Mouse (Mus musculus) spleen, adult 2 months (tissue): Measurements from ENCODE around the gene Rad9b. TPM values are rescaled to one million over a fixed set of nuclear protein-coding genes. Genes with fewer than 3 reads are reported as not detected.

Source experiments
- DNase-seq, 2 experiments: peaks; one replicate each; pipeline versions ENCODE4 v3.0.0 to v3.0.0-alpha.2; 2012 to 2021; ENCODE audit warnings: low spot score in 2 of 2, low read depth in 1 of 2
- H3K27ac ChIP-seq: fragments of 200-500 bp; 2 replicates; pipeline ENCODE4 v1.5.1; 2012; ENCODE audit warnings: low read length, inconsistent platforms; ENCODE audit not compliant: insufficient read depth
- H3K27me3 ChIP-seq: fragments of 200-500 bp; 2 replicates; pipeline ENCODE4 v1.6.1; 2012; ENCODE audit warnings: mild to moderate bottlenecking, moderate library complexity, low read length, inconsistent platforms; ENCODE audit not compliant: control insufficient read depth, insufficient read depth
- H3K36me3 ChIP-seq: fragments of 200-500 bp; 2 replicates; pipeline ENCODE4 v1.6.1; 2012; ENCODE audit warnings: mild to moderate bottlenecking, low read length, inconsistent platforms; ENCODE audit not compliant: control insufficient read depth, insufficient read depth
- H3K4me1 ChIP-seq: fragments of 200-500 bp; 2 replicates; pipeline ENCODE4 v1.6.1; 2011; ENCODE audit warnings: inconsistent platforms; ENCODE audit not compliant: control insufficient read depth, insufficient read depth, insufficient read length
- H3K4me3 ChIP-seq: fragments of 200-500 bp; 2 replicates; pipeline ENCODE4 v1.5.1; 2011; ENCODE audit warnings: mild to moderate bottlenecking, inconsistent platforms; ENCODE audit not compliant: insufficient read depth, insufficient read length; ENCODE audit errors: extremely low read depth
- CTCF ChIP-seq: fragments of 200-500 bp; IDR thresholded peaks from 2 replicates; pipeline ENCODE4 v1.5.1; 2011; ENCODE audit warnings: mild to moderate bottlenecking, inconsistent platforms; ENCODE audit not compliant: insufficient read depth, insufficient read length, insufficient replicate concordance; ENCODE audit errors: extremely low read depth
- POLR2A ChIP-seq: fragments of 200-500 bp; IDR thresholded peaks from 2 replicates; pipeline ENCODE4 v1.6.1; 2011; ENCODE audit warnings: low read depth, low read length, inconsistent platforms
- WGBS: fragments of 180-500 bp; shearing (Covaris S2); methylation state at CpG from one replicate; pipeline ENCODE4 v1.1.7; 2018; 5-methylcytosine and 5-hydroxymethylcytosine counted together
- polyA plus RNA-seq: library from polyadenylated mRNA; depleted of rRNA; stranded (reverse); fragments of >200 nt; gene quantifications from 2 replicates; pipeline ENCODE4 v1.2.3, GENCODE M21; 2012

The Rad9b gene
- polyA plus RNA-seq, 1 experiment: 3.8 TPM

DNA sequence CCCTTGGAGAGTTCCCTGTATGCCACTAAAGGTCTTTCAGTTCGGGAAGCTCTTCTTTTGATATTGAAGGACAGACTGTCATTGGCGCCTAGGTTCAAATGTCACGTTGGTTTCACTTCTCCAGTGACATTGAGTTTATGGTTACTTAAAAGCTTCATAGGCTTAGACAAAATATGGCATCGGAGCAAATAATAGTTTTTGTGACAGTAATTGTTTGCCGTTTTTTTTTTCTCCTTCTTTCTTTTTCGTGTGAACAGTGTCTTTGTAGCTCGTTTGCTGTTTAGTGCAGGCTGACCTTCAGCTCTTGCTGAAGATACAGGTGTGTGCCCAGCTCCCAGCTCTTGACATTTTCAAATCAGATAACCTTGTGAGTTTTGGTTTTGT lies 68.3 kb downstream of the Rad9b start:
- H3K36me3 ChIP-seq: no peaks in the 10 kb centered on the region
- peaks cover 16% of the 10 kb centered on the region for H3K4me1 ChIP-seq
- 14% methylated on average over 7 of the region's 7 CpGs for WGBS
- H3K27me3 ChIP-seq: no peaks in the 10 kb centered on the region
- DNase-seq: no peak
- peak overlapping the region; percentile 83 for H3K4me3 ChIP-seq
- TF ChIP-seq CTCF (no peak), POLR2A (no peak)
- peak overlapping the region; percentile 49; the same call in 1 of the 2 replicates for H3K27ac ChIP-seq

DNA sequence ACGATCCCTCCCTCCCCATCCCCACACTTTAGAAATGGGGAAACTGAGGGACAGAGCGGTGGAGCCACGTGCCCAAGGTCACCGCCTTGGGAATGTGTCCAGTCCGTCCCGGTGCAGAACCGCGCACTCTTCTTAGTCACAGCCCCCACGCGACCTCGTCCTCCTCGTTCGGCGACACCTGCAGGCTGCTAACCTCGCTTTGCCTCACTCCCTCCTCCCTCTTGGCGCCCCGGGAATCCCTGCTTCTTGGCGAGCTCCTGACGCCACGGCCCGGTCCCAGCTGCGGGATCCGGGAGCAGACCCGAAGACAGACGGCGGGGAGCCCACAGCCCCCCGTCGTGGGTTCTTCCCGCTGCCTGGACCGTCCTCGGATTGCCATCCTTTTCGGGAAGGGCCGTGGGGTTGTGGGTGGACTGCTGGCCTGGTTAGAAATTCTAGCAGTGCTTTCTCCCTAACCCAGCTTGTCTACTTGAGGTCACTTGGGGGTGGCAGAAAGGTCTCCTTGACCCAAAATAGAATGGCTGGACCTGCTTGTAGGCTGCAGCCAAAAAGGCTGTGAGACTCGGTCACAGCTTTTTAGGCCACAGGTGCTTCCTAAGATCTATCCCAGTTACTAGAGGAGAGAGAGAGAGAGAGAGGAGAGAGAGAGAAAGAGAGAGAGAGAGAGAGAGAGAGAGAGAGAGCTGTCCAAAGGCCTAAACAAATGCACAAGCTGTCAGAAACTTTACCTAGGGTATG lies 68.8 kb downstream of the Rad9b start:
- H3K4me1 ChIP-seq: peaks cover 20% of the 10 kb centered on the region
- WGBS: 1% methylated on average over 34 of the region's 34 CpGs
- no peaks in the 10 kb centered on the region for H3K36me3 ChIP-seq
- DNase-seq: peak in 1 of 2 experiments; percentile 41
- peak overlapping the region; percentile 49 for H3K27ac ChIP-seq
- peak overlapping the region; percentile 83 for H3K4me3 ChIP-seq
- no peaks in the 10 kb centered on the region for H3K27me3 ChIP-seq
- no peak for TF ChIP-seq CTCF
- TF ChIP-seq POLR2A: no peak

DNA sequence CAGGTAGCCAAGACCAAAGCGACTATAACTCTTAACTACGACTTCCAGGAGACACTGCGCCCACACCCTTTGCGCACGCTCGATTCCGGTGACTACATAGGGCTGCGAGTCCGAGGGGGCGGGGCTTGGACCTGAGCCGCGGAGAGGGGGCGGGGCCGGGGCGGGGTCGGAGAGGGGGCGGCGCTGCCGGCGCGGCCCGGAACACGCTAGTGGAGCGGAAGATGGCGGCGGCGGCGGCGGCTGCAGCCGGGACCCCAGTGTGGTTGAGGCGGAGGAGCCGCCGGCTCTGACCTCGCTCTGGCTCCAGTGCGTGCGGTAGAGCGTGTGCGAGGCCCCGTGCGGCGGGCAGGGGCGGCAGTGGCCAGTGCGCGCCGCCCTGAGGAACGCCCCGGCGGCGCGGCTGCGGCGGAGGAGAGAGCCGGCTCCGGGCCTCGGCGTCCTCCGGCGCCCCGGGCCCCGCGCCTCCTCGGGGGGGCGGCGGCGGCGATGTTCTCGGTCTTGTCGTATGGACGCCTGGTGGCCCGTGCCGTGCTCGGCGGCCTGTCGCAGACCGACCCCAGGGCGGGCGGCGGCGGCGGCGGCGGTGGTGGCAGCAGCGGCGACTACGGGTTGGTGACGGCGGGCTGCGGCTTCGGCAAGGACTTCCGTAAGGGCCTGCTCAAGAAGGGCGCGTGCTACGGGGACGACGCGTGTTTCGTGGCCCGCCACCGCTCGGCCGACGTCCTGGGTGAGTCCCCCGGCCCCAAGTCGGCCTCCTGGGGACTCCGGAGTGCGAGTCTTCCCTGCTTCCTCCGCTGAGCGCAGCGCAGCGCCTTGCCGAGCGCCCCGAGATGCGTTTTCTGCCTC lies 69.6 kb downstream of the Rad9b start, which contains the start of gene Pptc7:
Gene Pptc7, plus strand, starts transcription at position 183 of the 846 bp plus-strand sequence.
- peak; percentile 85 to 93 for DNase-seq
- no peaks in the 10 kb centered on the region for H3K36me3 ChIP-seq
- under 1% methylated on average over 91 of the region's 114 CpGs for WGBS
- TF ChIP-seq POLR2A: peak; percentile 55
- no peak for TF ChIP-seq CTCF
- H3K4me3 ChIP-seq: peak within 1 kb of the TSS; percentile 83
- peaks cover 20% of the 10 kb centered on the region for H3K4me1 ChIP-seq
- H3K27me3 ChIP-seq: no peaks in the 10 kb centered on the region
- H3K27ac ChIP-seq: peak within 1 kb of the TSS; percentile 49

DNA sequence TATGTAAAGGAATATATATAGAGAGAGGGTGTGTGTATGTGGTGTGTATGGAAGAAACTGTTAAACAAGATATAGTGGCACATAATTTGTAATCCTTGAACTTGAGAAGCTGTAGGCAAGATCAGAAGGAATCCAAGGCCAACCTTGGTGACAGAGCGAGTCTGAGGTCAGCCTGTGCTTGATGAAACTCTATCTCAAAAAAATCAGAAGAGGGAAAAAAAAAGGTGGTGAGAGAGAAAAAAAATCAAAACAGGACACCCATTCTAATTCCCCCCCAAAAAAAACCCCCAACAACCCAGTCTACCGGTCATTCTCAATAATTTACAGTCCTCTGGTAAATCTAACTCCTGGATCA lies 70.2 kb downstream of the Rad9b start:
- Histone ChIP-seq H3K4me3 (no peak overlapping the region), H3K27me3 (no peaks in the 10 kb centered on the region), H3K27ac (no peak overlapping the region), H3K36me3 (no peaks in the 10 kb centered on the region), H3K4me1 (peaks cover 20% of the 10 kb centered on the region)
- TF ChIP-seq POLR2A: no peak
- no peak for TF ChIP-seq CTCF
- 12% methylated on average over 2 of the region's 2 CpGs for WGBS
- no peak for DNase-seq

DNA sequence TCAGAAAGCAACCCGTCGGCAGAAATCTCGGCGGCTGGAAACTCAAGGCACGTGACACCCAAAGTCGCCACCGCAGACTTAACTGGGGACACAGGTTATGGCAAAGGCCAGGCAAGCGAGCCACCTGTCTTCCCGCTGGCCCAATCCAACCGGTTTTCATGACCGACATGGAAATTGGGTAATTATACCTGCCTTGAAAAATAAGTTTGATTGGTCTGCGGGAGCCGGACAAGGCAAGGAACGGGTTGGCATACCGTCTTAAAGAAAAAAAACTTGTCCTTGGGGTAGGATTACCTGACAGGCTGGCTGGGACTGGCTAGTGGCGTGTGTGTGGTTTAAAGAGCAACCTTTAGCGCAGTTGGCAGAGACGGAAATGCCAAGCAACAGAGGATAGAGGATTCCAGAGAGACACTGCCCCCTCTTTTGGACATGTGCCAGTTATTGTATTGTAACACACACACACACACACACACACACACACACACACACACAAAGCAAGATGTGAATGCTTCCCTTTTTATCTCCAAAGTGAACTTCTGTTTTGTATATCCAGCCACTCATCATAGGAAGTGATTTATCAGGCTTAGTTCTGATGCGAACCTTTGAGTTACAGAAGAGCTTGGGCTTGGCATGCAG lies 73.1 kb downstream of the Rad9b start:
- no peak overlapping the region for H3K27ac ChIP-seq
- H3K4me1 ChIP-seq: peaks cover 8% of the 10 kb centered on the region
- H3K27me3 ChIP-seq: no peaks in the 10 kb centered on the region
- WGBS: 49% methylated on average over 19 of the region's 19 CpGs
- H3K36me3 ChIP-seq: no peaks in the 10 kb centered on the region
- H3K4me3 ChIP-seq: no peak overlapping the region
- DNase-seq: peak in 1 of 2 experiments; percentile 31
- no peak for TF ChIP-seq POLR2A
- TF ChIP-seq CTCF: no peak

DNA sequence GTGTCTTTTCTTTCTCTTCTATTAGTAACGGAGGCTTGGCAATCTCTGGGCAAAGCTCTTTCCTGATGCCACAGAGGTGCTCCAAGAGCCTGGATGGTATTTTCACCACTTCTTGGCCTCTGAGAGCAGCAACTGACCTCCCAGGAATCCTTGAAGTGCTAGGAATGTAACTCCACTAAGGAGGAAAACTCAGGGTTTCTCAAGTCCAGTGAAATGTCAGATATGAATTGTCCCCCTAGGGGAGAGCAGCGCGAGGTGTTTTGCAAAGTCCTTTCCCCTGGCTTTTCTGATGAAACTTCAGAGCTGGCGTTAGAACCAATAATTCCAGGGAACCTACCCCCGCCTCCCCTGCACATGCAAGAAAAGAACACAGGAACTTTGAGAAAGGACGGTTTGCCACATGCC lies 73.6 kb downstream of the Rad9b start:
- WGBS: 64% methylated on average over 6 of the region's 6 CpGs

More for the DNA sequence above, 73.6 kb downstream of the Rad9b start:
- H3K4me1 ChIP-seq: peaks cover 8% of the 10 kb centered on the region
- H3K27ac ChIP-seq: no peak overlapping the region
- no peaks in the 10 kb centered on the region for H3K27me3 ChIP-seq
- DNase-seq: no peak
- no peak overlapping the region for H3K4me3 ChIP-seq
- TF ChIP-seq CTCF (no peak), POLR2A (no peak)
- H3K36me3 ChIP-seq: no peaks in the 10 kb centered on the region
